Mouse (Mus musculus): ENCODE data around the gene Psmd10. TPM values are rescaled to one million over a fixed set of nuclear protein-coding genes. Genes with fewer than 3 reads are reported as not detected.

Gene Psmd10
- polyA plus RNA-seq, 1 experiment from 2014 or later, result 47.6 TPM

GRCm38 (mm10) chrX:140953618-140954017, 2.9 kb downstream of the Psmd10 start:
- 0 out of 2 replicates have a peak, but pooled peaks cover 3% of the 10 kb centered on the region for H3K4me1 ChIP-seq
- no peak overlapping the region for H3K4me2 ChIP-seq
- ATAC-seq, result no peak
- H3K9me3 ChIP-seq (replicated peaks), result no peaks in the 10 kb centered on the region
- WGBS, result 92% methylated on average over 4 of the region's 4 CpGs
- no peak overlapping the region for H3K4me3 ChIP-seq
- H3K36me3 ChIP-seq (ENCODE audit: poor library complexity, severe bottlenecking), result 0 out of 2 replicates have a peak, but pooled peaks cover 6% of the 10 kb centered on the region
- no peak overlapping the region for H3K9ac ChIP-seq
- peaks cover 8% of the 10 kb centered on the region; the same call in 1 of the 2 replicates for H3K27me3 ChIP-seq
- no peak overlapping the region for H3K27ac ChIP-seq

GRCm38 (mm10) chrX:140936271-140936670, 20.3 kb downstream of the Psmd10 start:
- Histone ChIP-seq H3K27ac (no peak overlapping the region), H3K4me2 (no peak overlapping the region), H3K36me3 (ENCODE audit: poor library complexity, severe bottlenecking) (no peaks in the 10 kb centered on the region), H3K4me1 (no peaks in the 10 kb centered on the region), H3K27me3 (peaks cover 27% of the 10 kb centered on the region), H3K9me3 (replicated peaks) (no peaks in the 10 kb centered on the region), H3K4me3 (no peak overlapping the region), H3K9ac (no peak overlapping the region)
- 74% methylated on average over 5 of the region's 5 CpGs for WGBS
- ATAC-seq, result no peak

GRCm38 (mm10) chrX:140933263-140933662, 23.3 kb downstream of the Psmd10 start:
- Histone ChIP-seq H3K27me3 (peaks cover 26% of the 10 kb centered on the region), H3K9ac (no peak overlapping the region), H3K4me3 (no peak overlapping the region), H3K36me3 (ENCODE audit: poor library complexity, severe bottlenecking) (no peaks in the 10 kb centered on the region), H3K27ac (no peak overlapping the region), H3K4me2 (no peak overlapping the region), H3K9me3 (replicated peaks) (no peaks in the 10 kb centered on the region), H3K4me1 (no peaks in the 10 kb centered on the region)
- 79% methylated on average over 3 of the region's 3 CpGs for WGBS
- no peak for ATAC-seq

GRCm38 (mm10) chrX:140932066-140932465, 24.5 kb downstream of the Psmd10 start:
- H3K9me3 ChIP-seq (replicated peaks), result no peaks in the 10 kb centered on the region
- H3K36me3 ChIP-seq (ENCODE audit: poor library complexity, severe bottlenecking), result no peaks in the 10 kb centered on the region
- H3K9ac ChIP-seq, result no peak overlapping the region
- no peak for ATAC-seq
- peaks cover 26% of the 10 kb centered on the region for H3K27me3 ChIP-seq
- no peaks in the 10 kb centered on the region for H3K4me1 ChIP-seq
- H3K4me3 ChIP-seq, result no peak overlapping the region
- H3K27ac ChIP-seq, result no peak overlapping the region
- H3K4me2 ChIP-seq, result no peak overlapping the region
- 72% methylated on average over 3 of the region's 3 CpGs for WGBS

GRCm38 (mm10) chrX:140921321-140921720, 35.2 kb downstream of the Psmd10 start:
- WGBS, result 82% methylated on average over 6 of the region's 6 CpGs
- Histone ChIP-seq H3K4me3 (no peak overlapping the region), H3K9me3 (replicated peaks) (no peaks in the 10 kb centered on the region), H3K36me3 (ENCODE audit: poor library complexity, severe bottlenecking) (no peaks in the 10 kb centered on the region), H3K27me3 (peaks cover 35% of the 10 kb centered on the region; the same call in 1 of the 2 replicates), H3K27ac (no peak overlapping the region), H3K4me2 (no peak overlapping the region), H3K9ac (no peak overlapping the region), H3K4me1 (no peaks in the 10 kb centered on the region)
- no peak for ATAC-seq

GRCm38 (mm10) chrX:140907360-140907759, 49.2 kb downstream of the Psmd10 start, which contains the start of gene Vsig1:
Vsig1 (plus strand) TSS chrX:140907608.
- Histone ChIP-seq H3K27me3 (peaks cover 8% of the 10 kb centered on the region; the same call in 1 of the 2 replicates), H3K4me3 (no peak within 1 kb of the TSS), H3K9ac (no peak within 1 kb of the TSS), H3K27ac (no peak within 1 kb of the TSS), H3K4me2 (no peak within 1 kb of the TSS), H3K36me3 (ENCODE audit: poor library complexity, severe bottlenecking) (no peaks in the 10 kb centered on the region), H3K4me1 (no peaks in the 10 kb centered on the region), H3K9me3 (replicated peaks) (no peaks in the 10 kb centered on the region)
- 72% methylated on average over 7 of the region's 7 CpGs for WGBS
- no peak for ATAC-seq

GRCm38 (mm10) chrX:140903487-140903886, 53.0 kb downstream of the Psmd10 start:
- H3K27ac ChIP-seq, result no peak overlapping the region
- no peaks in the 10 kb centered on the region for H3K9me3 ChIP-seq (replicated peaks)
- no peak overlapping the region for H3K4me2 ChIP-seq
- no peak overlapping the region for H3K9ac ChIP-seq
- no peak overlapping the region for H3K4me3 ChIP-seq
- H3K36me3 ChIP-seq (ENCODE audit: poor library complexity, severe bottlenecking), result no peaks in the 10 kb centered on the region
- 86% methylated on average over 3 of the region's 3 CpGs for WGBS
- no peak for ATAC-seq
- no peaks in the 10 kb centered on the region for H3K4me1 ChIP-seq
- peaks cover 5% of the 10 kb centered on the region; the same call in 1 of the 2 replicates for H3K27me3 ChIP-seq

Other genes with a start within 250 kb of the Psmd10 start
- not detected in 2 replicates for gene Tex13b, start 143.3 kb downstream of the Psmd10 start, polyA plus RNA-seq (2015; fragmentation: Nextera tagmentation; extraction: Ambion mirVana)
- not detected in 2 replicates for gene Vsig1, start 49.1 kb downstream of the Psmd10 start, polyA plus RNA-seq (2015; fragmentation: Nextera tagmentation; extraction: Ambion mirVana)
- gene Atg4a, start 179 bp upstream of the Psmd10 start, polyA plus RNA-seq (2015; fragmentation: Nextera tagmentation; extraction: Ambion mirVana), result 12.2 and 12.3 TPM in 2 replicates

Data from forebrain, embryonic 13.5 days (tissue).